Mouse (Mus musculus) heart, postnatal 0 days (tissue): ENCODE results near the gene Prdm10.

Experiments
- CTCF ChIP-seq: IDR thresholded peaks from 2 replicates; pipeline ENCODE4 v1.5.1; 2016; ENCODE audit warnings: antibody characterized with exemption, control low read depth, low read depth
- EP300 ChIP-seq: IDR thresholded peaks from 2 replicates; pipeline ENCODE4 v1.6.1; 2016; ENCODE audit warnings: antibody characterized with exemption, low read depth

- TF ChIP-seq CTCF (no peak), EP300 (no peak)
Measured at GRCm38 (mm10) chr9:31258237-31258636, 22.1 kb upstream of the Prdm10 start.
